Mouse (Mus musculus) lung, embryonic 14.5 days (tissue): ENCODE data around the gene Sh3bp4. TPM values are rescaled to one million over a fixed set of nuclear protein-coding genes. Genes with fewer than 3 reads are reported as not detected.

Experiments used
- ATAC-seq: fragments of 200-750 bp; cut with Nextera tagmentation; 2 replicates; pipeline ENCODE4 v1.8.0; 2017; ENCODE audit warnings: mild to moderate bottlenecking, moderate TSS enrichment, moderate library complexity; ENCODE audit not compliant: insufficient read depth
- DNase-seq: peaks from one replicate; pipeline ENCODE4 v3.0.0-alpha.2; 2015
- H3K27ac ChIP-seq: fragments of 300-500 bp; sonication (generic); 2 replicates; pipeline ENCODE4 v1.5.1; 2014; ENCODE audit warnings: low read depth, mild to moderate bottlenecking, moderate library complexity
- H3K27me3 ChIP-seq: fragments of 300-500 bp; sonication (generic); 2 replicates; pipeline ENCODE4 v1.6.1; 2014; ENCODE audit warnings: low read length, control low read depth; ENCODE audit not compliant: insufficient read depth
- H3K36me3 ChIP-seq: fragments of 300-500 bp; sonication (generic); 2 replicates; pipeline ENCODE4 v1.6.1; 2014; ENCODE audit warnings: control low read depth; ENCODE audit not compliant: insufficient read depth
- H3K4me1 ChIP-seq: fragments of 300-500 bp; sonication (generic); 2 replicates; pipeline ENCODE4 v1.6.1; 2014; ENCODE audit warnings: antibody characterized with exemption, control low read depth; ENCODE audit not compliant: insufficient read depth
- H3K4me2 ChIP-seq: fragments of 300-500 bp; sonication (generic); 2 replicates; pipeline ENCODE4 v1.6.1; 2014; ENCODE audit warnings: mild to moderate bottlenecking
- H3K4me3 ChIP-seq: fragments of 300-500 bp; sonication (generic); 2 replicates; pipeline ENCODE4 v1.5.1; 2014; ENCODE audit warnings: low read depth, low read length
- H3K9ac ChIP-seq: fragments of 300-500 bp; sonication (generic); 2 replicates; pipeline ENCODE4 v1.6.1; 2014
- H3K9me3 ChIP-seq: fragments of 300-500 bp; sonication (generic); 2 replicates; pipeline ENCODE4 v1.6.1; 2016; ENCODE audit warnings: low read depth, low read length, control low read depth
- CTCF ChIP-seq: IDR thresholded peaks from 2 replicates; pipeline ENCODE4 v1.5.1; 2016; ENCODE audit warnings: antibody characterized with exemption, low read depth
- WGBS: fragments of 180-500 bp; shearing (Covaris S2); extraction: QIAGEN DNeasy Blood & Tissue Kit; methylation state at CpG from one replicate; pipeline ENCODE4 v1.1.7; 2014; 5-methylcytosine and 5-hydroxymethylcytosine counted together
- polyA plus RNA-seq: library from polyadenylated mRNA; unstranded; fragments of >200 nt; fragmentation: Nextera tagmentation; extraction: Ambion mirVana; gene quantifications from 2 replicates; pipeline ENCODE4 v1.2.1, GENCODE M21; 2014

Gene Sh3bp4
- polyA plus RNA-seq, 1 experiment from 2014 or later: 26.2 TPM

DNA sequence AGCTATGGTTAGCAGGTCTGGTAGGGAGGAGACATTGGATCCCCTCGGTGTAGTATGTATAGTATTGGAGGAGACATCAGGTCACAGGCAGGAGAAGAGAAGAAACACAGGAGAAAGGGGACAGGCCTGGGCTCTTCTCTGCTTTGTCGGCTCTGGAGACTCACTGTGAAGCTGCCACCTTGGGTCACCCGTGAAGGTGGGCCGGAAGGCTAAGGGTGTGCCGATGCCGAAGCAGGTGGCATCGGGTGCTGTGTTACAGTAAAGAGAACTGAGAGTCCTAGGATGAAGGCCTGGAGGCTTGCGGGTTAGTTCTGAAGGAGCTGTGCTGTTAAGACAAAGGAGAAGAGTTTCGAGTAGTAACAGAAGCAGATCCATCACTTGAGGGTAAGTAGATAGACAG is 6.6 kb downstream of the Sh3bp4 start:
- Histone ChIP-seq H3K9me3 (no peaks in the 10 kb centered on the region), H3K27ac (no peak overlapping the region), H3K36me3 (no peaks in the 10 kb centered on the region), H3K4me1 (peaks cover 8% of the 10 kb centered on the region), H3K27me3 (no peaks in the 10 kb centered on the region), H3K4me2 (no peak overlapping the region), H3K4me3 (no peak overlapping the region), H3K9ac (no peak overlapping the region)
- 86% methylated on average over 9 of the region's 9 CpGs for WGBS
- DNase-seq (no peak), ATAC-seq (no peak)
- TF ChIP-seq CTCF: no peak

DNA sequence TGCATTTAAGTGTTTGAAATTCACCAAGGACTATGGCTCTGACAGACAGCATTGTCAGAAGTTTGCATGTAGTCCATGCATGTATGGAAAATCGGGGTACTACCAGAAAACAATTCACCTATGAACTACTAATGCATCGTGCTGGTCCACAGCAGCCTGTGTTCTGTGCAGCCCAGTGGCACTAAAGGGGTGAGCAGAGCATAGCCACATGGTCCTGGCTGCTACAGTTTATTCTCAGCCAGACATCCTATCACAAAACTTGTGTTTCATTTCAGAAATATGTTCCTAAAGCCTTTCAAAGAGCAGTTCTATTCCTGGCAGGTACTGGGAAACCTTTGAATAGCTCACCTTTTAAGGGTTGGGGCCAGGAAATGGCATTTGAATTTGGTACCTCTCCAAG is 8.0 kb downstream of the Sh3bp4 start:
- Histone ChIP-seq H3K36me3 (no peaks in the 10 kb centered on the region), H3K4me2 (no peak overlapping the region), H3K4me1 (peaks cover 3% of the 10 kb centered on the region), H3K9me3 (no peaks in the 10 kb centered on the region), H3K9ac (no peak overlapping the region), H3K4me3 (no peak overlapping the region), H3K27me3 (no peaks in the 10 kb centered on the region), H3K27ac (no peak overlapping the region)
- no peak for DNase-seq
- 72% methylated on average over 2 of the region's 2 CpGs for WGBS
- no peak for TF ChIP-seq CTCF
- no peak for ATAC-seq

DNA sequence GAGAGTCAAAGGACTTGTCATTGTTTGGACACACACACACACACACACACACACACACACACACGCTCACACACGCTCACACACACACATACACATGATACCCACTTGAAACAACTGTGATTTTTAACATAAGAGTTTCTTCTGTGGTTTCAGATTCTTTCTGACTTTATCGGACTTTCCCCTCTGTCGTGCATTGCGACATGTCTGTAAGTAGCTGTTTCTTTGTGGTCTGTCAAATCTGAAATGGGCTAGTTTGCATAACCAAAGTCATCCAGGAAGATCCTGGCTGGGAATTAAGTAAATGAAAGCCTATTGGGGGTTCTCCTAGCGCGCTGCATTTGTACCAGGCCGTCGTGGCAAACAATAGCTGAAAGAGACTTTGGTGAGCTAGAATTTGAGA is 8.5 kb downstream of the Sh3bp4 start:
- TF ChIP-seq CTCF: no peak
- no peak overlapping the region for H3K27ac ChIP-seq
- no peaks in the 10 kb centered on the region for H3K9me3 ChIP-seq
- no peak overlapping the region for H3K4me2 ChIP-seq
- no peak overlapping the region for H3K4me3 ChIP-seq
- H3K9ac ChIP-seq: no peak overlapping the region
- H3K27me3 ChIP-seq: no peaks in the 10 kb centered on the region
- H3K36me3 ChIP-seq: no peaks in the 10 kb centered on the region
- H3K4me1 ChIP-seq: peaks cover 3% of the 10 kb centered on the region
- WGBS: 39% methylated on average over 9 of the region's 9 CpGs
- ATAC-seq (no peak), DNase-seq (peak; percentile 43)

DNA sequence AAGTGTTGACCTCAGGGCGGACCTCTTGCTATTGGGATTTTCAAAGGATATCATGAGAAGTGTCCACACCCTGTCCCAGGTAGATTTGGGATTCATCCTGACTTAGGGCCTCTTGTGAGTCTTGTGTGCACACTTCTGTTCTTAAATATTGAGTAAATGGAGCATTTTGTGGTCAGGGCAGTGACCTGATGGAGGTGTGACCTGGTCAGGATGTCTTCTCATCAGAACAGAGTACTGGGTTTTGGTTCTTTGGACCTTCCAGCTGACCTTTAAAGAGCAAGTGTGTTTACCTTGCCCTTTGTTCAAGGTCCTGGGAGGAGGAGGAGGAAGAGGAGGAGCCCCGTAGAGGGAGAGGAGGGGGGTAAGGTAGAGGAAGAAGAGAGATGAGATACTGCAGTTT is 9.0 kb downstream of the Sh3bp4 start:
- Histone ChIP-seq H3K4me1 (peaks cover 3% of the 10 kb centered on the region), H3K4me2 (no peak overlapping the region), H3K4me3 (no peak overlapping the region), H3K9me3 (no peaks in the 10 kb centered on the region), H3K27me3 (no peaks in the 10 kb centered on the region), H3K27ac (no peak overlapping the region), H3K9ac (no peak overlapping the region), H3K36me3 (no peaks in the 10 kb centered on the region)
- ATAC-seq (no peak), DNase-seq (no peak)
- WGBS: 70% methylated on average over 2 of the region's 2 CpGs
- no peak for TF ChIP-seq CTCF

DNA sequence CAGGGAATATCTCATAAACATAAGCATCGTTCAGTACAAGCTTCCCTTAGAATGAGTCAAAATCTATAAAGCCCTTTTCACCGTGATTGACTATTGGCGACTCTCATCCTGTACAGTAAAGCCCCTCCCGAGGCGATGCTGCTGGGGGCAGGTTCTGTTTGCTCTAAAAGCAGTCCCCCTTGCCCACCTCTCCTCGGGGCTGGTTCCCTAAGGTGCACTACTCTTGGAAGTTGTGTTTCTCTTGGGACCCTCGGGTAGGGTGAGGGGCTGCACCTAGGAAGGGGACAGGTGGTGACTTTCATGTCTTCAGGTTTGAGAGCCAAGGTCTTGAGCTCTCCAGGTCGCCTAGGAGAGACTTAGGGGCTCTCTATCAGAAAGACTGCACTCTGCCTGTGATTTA is 10.2 kb downstream of the Sh3bp4 start:
- DNase-seq (no peak), ATAC-seq (no peak)
- H3K4me2 ChIP-seq: no peak overlapping the region
- H3K4me3 ChIP-seq: no peak overlapping the region
- no peaks in the 10 kb centered on the region for H3K36me3 ChIP-seq
- H3K27me3 ChIP-seq: no peaks in the 10 kb centered on the region
- peaks cover 3% of the 10 kb centered on the region for H3K4me1 ChIP-seq
- no peak overlapping the region for H3K9ac ChIP-seq
- 65% methylated on average over 8 of the region's 8 CpGs for WGBS
- no peak overlapping the region for H3K27ac ChIP-seq
- no peaks in the 10 kb centered on the region for H3K9me3 ChIP-seq
- TF ChIP-seq CTCF: no peak

DNA sequence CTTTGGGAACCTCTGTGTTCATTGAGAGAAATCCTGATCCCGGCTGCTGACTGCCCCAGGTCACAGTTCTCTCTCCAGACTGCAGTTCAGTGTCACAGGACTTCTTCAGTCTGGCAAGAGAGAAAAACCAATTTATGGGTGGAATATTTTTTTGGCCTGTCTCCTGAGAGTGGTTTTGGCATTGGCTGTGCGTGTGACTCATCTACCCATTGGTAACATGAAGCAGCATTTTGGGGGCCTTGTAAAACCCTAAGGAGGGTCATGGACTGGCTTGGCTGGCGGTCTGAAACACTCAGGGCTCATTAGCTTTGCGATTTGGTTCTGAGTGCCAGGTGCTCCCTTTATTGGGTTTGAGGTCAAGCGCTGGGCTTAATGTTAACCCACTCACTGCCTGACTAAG is 10.6 kb downstream of the Sh3bp4 start:
- peaks cover 3% of the 10 kb centered on the region for H3K4me1 ChIP-seq
- H3K9me3 ChIP-seq: no peaks in the 10 kb centered on the region
- no peak overlapping the region for H3K4me3 ChIP-seq
- H3K4me2 ChIP-seq: no peak overlapping the region
- DNase-seq (no peak), ATAC-seq (no peak)
- no peaks in the 10 kb centered on the region for H3K27me3 ChIP-seq
- H3K36me3 ChIP-seq: no peaks in the 10 kb centered on the region
- no peak for TF ChIP-seq CTCF
- 64% methylated on average over 5 of the region's 5 CpGs for WGBS
- no peak overlapping the region for H3K27ac ChIP-seq
- H3K9ac ChIP-seq: no peak overlapping the region

DNA sequence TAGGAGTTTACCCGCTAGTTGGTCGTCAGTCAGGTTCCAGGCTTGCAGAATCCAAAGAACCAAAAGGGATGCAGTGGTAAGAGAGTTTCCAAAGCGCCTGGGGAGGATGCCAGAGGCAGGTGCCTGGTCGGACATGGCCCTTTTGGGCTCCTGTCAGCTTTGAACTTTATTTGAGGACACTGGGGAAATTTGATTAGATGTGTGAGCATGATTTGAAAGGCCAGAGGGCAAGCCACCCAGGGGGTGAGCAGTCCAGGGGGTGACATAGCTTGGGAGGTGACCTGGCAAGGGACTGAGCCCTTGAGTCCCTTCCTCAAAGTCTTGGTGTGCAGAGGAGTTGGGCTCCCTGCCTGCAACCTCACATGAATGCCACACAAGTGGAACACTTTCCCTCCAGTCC is 11.2 kb downstream of the Sh3bp4 start:
- no peak overlapping the region for H3K27ac ChIP-seq
- H3K36me3 ChIP-seq: no peaks in the 10 kb centered on the region
- no peak for TF ChIP-seq CTCF
- ATAC-seq: no peak
- no peak overlapping the region for H3K4me3 ChIP-seq
- no peaks in the 10 kb centered on the region for H3K9me3 ChIP-seq
- DNase-seq: no peak
- H3K9ac ChIP-seq: no peak overlapping the region
- 65% methylated on average over 4 of the region's 4 CpGs for WGBS
- no peaks in the 10 kb centered on the region for H3K27me3 ChIP-seq
- H3K4me1 ChIP-seq: peaks cover 3% of the 10 kb centered on the region
- no peak overlapping the region for H3K4me2 ChIP-seq
